Comparison of ENCODE assay signal across 1 mouse cellular context in genomic region chr4:135960717-135961116, GRCm38 (mm10).
A peak's percentile ranks its signal among the peaks of the same experiment; 100 is the strongest.
TF ChIP-seq lines count a peak whose summit lies in the region.

No protein-coding gene starts in this region.

TF ChIP-seq in CH12.LX, 34 proteins besides CTCF, POLR2A, EP300 and RAD21 (continued from another document):
- TF ChIP-seq MEF2A (IDR thresholded peaks at IDR 0.05; ENCODE audit: borderline replicate concordance, low read depth, low read length) (0 out of 2 replicates have a peak, but pooled peaks have one; percentile 23), MAFK (IDR thresholded peaks at IDR 0.05; ENCODE audit: insufficient replicate concordance, low read length) (no peak), BHLHE40 (IDR thresholded peaks at IDR 0.05; ENCODE audit: low read depth, low read length) (no peak), JUN (IDR thresholded peaks at IDR 0.05; ENCODE audit: insufficient read depth, low read depth, low read length) (no peak), IRF4 (IDR thresholded peaks at IDR 0.05; ENCODE audit: low read depth, low read length) (0 out of 2 replicates have a peak, but pooled peaks have one; percentile 45), NRF1 (IDR thresholded peaks at IDR 0.05; ENCODE audit: low read depth, low read length) (0 out of 2 replicates have a peak, but pooled peaks have one; percentile 28), MAZ (IDR thresholded peaks at IDR 0.05; ENCODE audit: low read depth, low read length) (no peak), UBTF (IDR thresholded peaks at IDR 0.05; ENCODE audit: low read depth, low read length) (no peak), USF2 (conservative IDR thresholded peaks at IDR 0.05; ENCODE audit: low read depth, low read length) (no peak), ZC3H11A (IDR thresholded peaks at IDR 0.05; ENCODE audit: low read depth, low read length) (peak; percentile 33; the same call in 1 of the 2 replicates), MAX (IDR thresholded peaks at IDR 0.05; ENCODE audit: low read length) (no peak), SMC3 (IDR thresholded peaks at IDR 0.05; ENCODE audit: low read depth, low read length) (peak; percentile 86), CHD2 (IDR thresholded peaks at IDR 0.05; ENCODE audit: low read length) (no peak), PAX5 (IDR thresholded peaks at IDR 0.05; ENCODE audit: low read length) (no peak), HCFC1 (IDR thresholded peaks at IDR 0.05; ENCODE audit: low read depth, low read length) (no peak)
